Mouse (Mus musculus) heart, embryonic 15.5 days (tissue): ENCODE measurements around the gene Ryk. TPM values are rescaled to one million over a fixed set of nuclear protein-coding genes. Genes with fewer than 3 reads are reported as not detected.
A peak's percentile ranks its signal among the peaks of the same experiment; 100 is the strongest.

Experiments used
- ATAC-seq: fragments of 200-750 bp; cut with Nextera tagmentation; replicated peaks from 2 replicates; pipeline ENCODE4 v1.8.0; 2017; ENCODE audit warnings: low read depth, moderate TSS enrichment; ENCODE audit not compliant: insufficient number of reproducible peaks, insufficient read depth, low FRiP score
- H3K27ac ChIP-seq: fragments of 300-500 bp; sonication (generic); 2 replicates; pipeline ENCODE4 v1.5.1; 2015; ENCODE audit warnings: mild to moderate bottlenecking, inconsistent platforms
- H3K27me3 ChIP-seq: fragments of 300-500 bp; sonication (generic); 2 replicates; pipeline ENCODE4 v1.6.1; 2015; ENCODE audit warnings: inconsistent platforms
- H3K36me3 ChIP-seq: fragments of 300-500 bp; sonication (generic); 2 replicates; pipeline ENCODE4 v1.6.1; 2015; ENCODE audit warnings: mild to moderate bottlenecking, inconsistent platforms
- H3K4me1 ChIP-seq: fragments of 300-500 bp; sonication (generic); replicated peaks from 2 replicates; pipeline ENCODE4 v1.6.1; 2015; ENCODE audit warnings: inconsistent platforms
- H3K4me2 ChIP-seq: fragments of 300-500 bp; sonication (generic); 2 replicates; pipeline ENCODE4 v1.6.1; 2015; ENCODE audit warnings: inconsistent platforms, mild to moderate bottlenecking, moderate library complexity
- H3K4me3 ChIP-seq: fragments of 300-500 bp; sonication (generic); 2 replicates; pipeline ENCODE4 v1.5.1; 2015; ENCODE audit warnings: mild to moderate bottlenecking, inconsistent platforms
- H3K9ac ChIP-seq: fragments of 300-500 bp; sonication (generic); 2 replicates; pipeline ENCODE4 v1.6.1; 2015; ENCODE audit warnings: mild to moderate bottlenecking, inconsistent platforms
- H3K9me3 ChIP-seq: fragments of 300-500 bp; sonication (generic); replicated peaks from 2 replicates; pipeline ENCODE4 v1.6.1; 2016; ENCODE audit warnings: inconsistent platforms
- WGBS: fragments of 180-500 bp; shearing (Covaris S2); methylation state at CpG from one replicate; pipeline ENCODE4 v1.1.7; 2015; ENCODE audit warnings: mixed read lengths; 5-methylcytosine and 5-hydroxymethylcytosine counted together
- polyA plus RNA-seq: library from polyadenylated mRNA; unstranded; fragments of >200 nt; fragmentation: Nextera tagmentation; extraction: Ambion mirVana; gene quantifications from 2 replicates; pipeline ENCODE4 v1.2.1, GENCODE M21; 2015

Ryk gene
- polyA plus RNA-seq, 1 experiment from 2014 or later, result 18.7 TPM

- ATAC-seq, result no peak
- Histone ChIP-seq H3K36me3 (peaks cover 45% of the 10 kb centered on the region), H3K4me2 (no peak overlapping the region), H3K4me3 (no peak overlapping the region), H3K9me3 (no peaks in the 10 kb centered on the region), H3K27ac (no peak overlapping the region), H3K9ac (no peak overlapping the region), H3K4me1 (no peaks in the 10 kb centered on the region), H3K27me3 (no peaks in the 10 kb centered on the region)
- WGBS, result 87% methylated on average over 7 of the region's 7 CpGs
Observed at GRCm38 (mm10) chr9:102876054-102876690, 41.5 kb downstream of the Ryk start.

- H3K4me3 ChIP-seq, result no peak overlapping the region
Observed at GRCm38 (mm10) chr9:102877916-102878315, 43.2 kb downstream of the Ryk start.

GRCm38 (mm10) chr9:102879545-102879944 is 44.8 kb downstream of the Ryk start:
- 52% methylated on average over 8 of the region's 8 CpGs for WGBS
- 0 out of 2 replicates have a peak, but pooled peaks cover 3% of the 10 kb centered on the region for H3K4me1 ChIP-seq
- H3K4me3 ChIP-seq, result no peak overlapping the region
- H3K9ac ChIP-seq, result no peak overlapping the region
- ATAC-seq, result 0 out of 2 replicates have a peak, but pooled peaks have one; percentile 27
- no peaks in the 10 kb centered on the region for H3K9me3 ChIP-seq
- peaks cover 34% of the 10 kb centered on the region for H3K36me3 ChIP-seq
- H3K4me2 ChIP-seq, result no peak overlapping the region
- no peaks in the 10 kb centered on the region for H3K27me3 ChIP-seq
- H3K27ac ChIP-seq, result no peak overlapping the region

More at GRCm38 (mm10) chr9:102877916-102878315, 43.2 kb downstream of the Ryk start:
- 79% methylated on average over 9 of the region's 9 CpGs for WGBS
- peaks cover 35% of the 10 kb centered on the region for H3K36me3 ChIP-seq
- no peak overlapping the region for H3K9ac ChIP-seq
- H3K4me2 ChIP-seq, result no peak overlapping the region
- 0 out of 2 replicates have a peak, but pooled peaks cover 3% of the 10 kb centered on the region for H3K4me1 ChIP-seq
- no peak overlapping the region for H3K27ac ChIP-seq
- H3K9me3 ChIP-seq, result no peaks in the 10 kb centered on the region
- no peak for ATAC-seq
- no peaks in the 10 kb centered on the region for H3K27me3 ChIP-seq

GRCm38 (mm10) chr9:102884703-102885102 is 50.0 kb downstream of the Ryk start:
- WGBS, result 88% methylated on average over 9 of the region's 9 CpGs
- Histone ChIP-seq H3K27me3 (no peaks in the 10 kb centered on the region), H3K9ac (no peak overlapping the region), H3K36me3 (peaks cover 26% of the 10 kb centered on the region), H3K4me2 (no peak overlapping the region), H3K4me3 (no peak overlapping the region), H3K4me1 (peaks cover 7% of the 10 kb centered on the region), H3K27ac (no peak overlapping the region), H3K9me3 (no peaks in the 10 kb centered on the region)
- no peak for ATAC-seq

- H3K4me2 ChIP-seq, result no peak overlapping the region
- H3K4me3 ChIP-seq, result no peak overlapping the region
- H3K9ac ChIP-seq, result no peak overlapping the region
- H3K27me3 ChIP-seq, result no peaks in the 10 kb centered on the region
- ATAC-seq, result peak; percentile 92
- H3K4me1 ChIP-seq, result peaks cover 9% of the 10 kb centered on the region
- peak overlapping the region; percentile 33; the same call in 1 of the 2 replicates for H3K27ac ChIP-seq
- H3K9me3 ChIP-seq, result no peaks in the 10 kb centered on the region
- peaks cover 21% of the 10 kb centered on the region for H3K36me3 ChIP-seq
- WGBS, result 27% methylated on average over 9 of the region's 9 CpGs
Observed at GRCm38 (mm10) chr9:102890166-102890565, 55.4 kb downstream of the Ryk start.

GRCm38 (mm10) chr9:102892480-102893355 is 58.0 kb downstream of the Ryk start:
- Histone ChIP-seq H3K27ac (no peak overlapping the region), H3K9ac (no peak overlapping the region), H3K9me3 (no peaks in the 10 kb centered on the region), H3K36me3 (peaks cover 18% of the 10 kb centered on the region), H3K27me3 (no peaks in the 10 kb centered on the region), H3K4me1 (peaks cover 9% of the 10 kb centered on the region), H3K4me2 (no peak overlapping the region), H3K4me3 (no peak overlapping the region)
- no peak for ATAC-seq
- WGBS, result 75% methylated on average over 7 of the region's 7 CpGs

GRCm38 (mm10) chr9:102893356-102893870 is 58.7 kb downstream of the Ryk start:
- ATAC-seq, result no peak
- H3K4me2 ChIP-seq, result no peak overlapping the region
- H3K27ac ChIP-seq, result no peak overlapping the region

GRCm38 (mm10) chr9:102899916-102900315 is 65.2 kb downstream of the Ryk start:
- Histone ChIP-seq H3K9me3 (no peaks in the 10 kb centered on the region), H3K9ac (no peak overlapping the region), H3K4me2 (no peak overlapping the region), H3K36me3 (peaks cover 45% of the 10 kb centered on the region), H3K27me3 (no peaks in the 10 kb centered on the region), H3K4me3 (no peak overlapping the region), H3K27ac (no peak overlapping the region), H3K4me1 (no peaks in the 10 kb centered on the region)
- ATAC-seq, result no peak
- 87% methylated on average over 6 of the region's 6 CpGs for WGBS

More at GRCm38 (mm10) chr9:102893356-102893870, 58.7 kb downstream of the Ryk start:
- peaks cover 9% of the 10 kb centered on the region for H3K4me1 ChIP-seq
- no peak overlapping the region for H3K9ac ChIP-seq
- WGBS, result 84% methylated on average over 11 of the region's 11 CpGs
- H3K36me3 ChIP-seq, result peaks cover 22% of the 10 kb centered on the region
- H3K9me3 ChIP-seq, result no peaks in the 10 kb centered on the region
- H3K4me3 ChIP-seq, result no peak overlapping the region
- H3K27me3 ChIP-seq, result no peaks in the 10 kb centered on the region

- H3K27me3 ChIP-seq, result no peaks in the 10 kb centered on the region
- no peak for ATAC-seq
- H3K36me3 ChIP-seq, result peaks cover 60% of the 10 kb centered on the region
Observed at GRCm38 (mm10) chr9:102902308-102902707, 67.6 kb downstream of the Ryk start.

GRCm38 (mm10) chr9:102904952-102905351 is 70.2 kb downstream of the Ryk start:
- H3K27ac ChIP-seq, result no peak overlapping the region
- no peaks in the 10 kb centered on the region for H3K27me3 ChIP-seq
- no peaks in the 10 kb centered on the region for H3K9me3 ChIP-seq
- H3K36me3 ChIP-seq, result peaks cover 50% of the 10 kb centered on the region
- no peak overlapping the region for H3K4me2 ChIP-seq
- H3K9ac ChIP-seq, result no peak overlapping the region
- no peaks in the 10 kb centered on the region for H3K4me1 ChIP-seq
- WGBS, result 90% methylated on average over 6 of the region's 6 CpGs
- no peak for ATAC-seq
- no peak overlapping the region for H3K4me3 ChIP-seq

More at GRCm38 (mm10) chr9:102902308-102902707, 67.6 kb downstream of the Ryk start:
- H3K27ac ChIP-seq, result no peak overlapping the region
- H3K4me2 ChIP-seq, result no peak overlapping the region
- no peak overlapping the region for H3K9ac ChIP-seq
- WGBS, result 88% methylated on average over 7 of the region's 7 CpGs
- no peaks in the 10 kb centered on the region for H3K4me1 ChIP-seq
- no peaks in the 10 kb centered on the region for H3K9me3 ChIP-seq
- H3K4me3 ChIP-seq, result no peak overlapping the region

GRCm38 (mm10) chr9:102906781-102907180 is 72.1 kb downstream of the Ryk start:
- no peak for ATAC-seq
- no peak overlapping the region for H3K9ac ChIP-seq
- H3K4me3 ChIP-seq, result no peak overlapping the region
- peaks cover 47% of the 10 kb centered on the region for H3K36me3 ChIP-seq
- H3K27ac ChIP-seq, result no peak overlapping the region
- no peaks in the 10 kb centered on the region for H3K4me1 ChIP-seq
- no peak overlapping the region for H3K4me2 ChIP-seq
- no peaks in the 10 kb centered on the region for H3K27me3 ChIP-seq
- no peaks in the 10 kb centered on the region for H3K9me3 ChIP-seq
- WGBS, result 84% methylated on average over 12 of the region's 12 CpGs
